Mouse (Mus musculus) mouse embryonic stem cell (cell line): Measurements from ENCODE around the gene Npat.

ENCODE experiments used
- in situ Hi-C, 2 experiments: fragments of 300-500 bp; cut with MboI; formaldehyde crosslinking; loops; 1 replicate in 1 of 2; 3 replicates in 1 of 2; pipeline ENCODE4 v1.14.3; 2019 to 2020; ENCODE audit warnings: low sequenced_read_pairs in 2 of 2, low pct_unique_long_range_greater_than_20kb in 1 of 2, mixed read lengths in 1 of 2; ENCODE audit not compliant: unreplicated experiment in 1 of 2

The Npat gene

DNA sequence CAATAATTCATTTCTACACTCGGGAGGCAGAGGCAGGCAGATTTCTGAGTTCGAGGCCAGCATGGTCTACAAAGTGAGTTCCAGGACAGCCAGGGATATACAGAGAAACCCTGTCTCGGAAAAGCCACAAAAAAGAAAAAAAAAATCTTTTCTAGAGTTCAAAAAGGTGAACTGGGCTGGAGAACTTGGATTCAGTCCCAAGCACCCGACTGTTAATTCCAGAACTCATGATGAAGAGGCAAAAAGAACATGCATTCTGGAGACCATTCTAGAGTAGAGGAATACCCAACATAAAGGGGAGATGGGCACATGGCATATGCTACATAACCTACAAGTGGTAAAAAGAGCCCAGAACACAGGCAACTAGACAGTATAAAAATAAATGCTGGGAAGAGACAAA is 71.0 kb downstream of the Npat start:
- in situ Hi-C loops = no loop called here

DNA sequence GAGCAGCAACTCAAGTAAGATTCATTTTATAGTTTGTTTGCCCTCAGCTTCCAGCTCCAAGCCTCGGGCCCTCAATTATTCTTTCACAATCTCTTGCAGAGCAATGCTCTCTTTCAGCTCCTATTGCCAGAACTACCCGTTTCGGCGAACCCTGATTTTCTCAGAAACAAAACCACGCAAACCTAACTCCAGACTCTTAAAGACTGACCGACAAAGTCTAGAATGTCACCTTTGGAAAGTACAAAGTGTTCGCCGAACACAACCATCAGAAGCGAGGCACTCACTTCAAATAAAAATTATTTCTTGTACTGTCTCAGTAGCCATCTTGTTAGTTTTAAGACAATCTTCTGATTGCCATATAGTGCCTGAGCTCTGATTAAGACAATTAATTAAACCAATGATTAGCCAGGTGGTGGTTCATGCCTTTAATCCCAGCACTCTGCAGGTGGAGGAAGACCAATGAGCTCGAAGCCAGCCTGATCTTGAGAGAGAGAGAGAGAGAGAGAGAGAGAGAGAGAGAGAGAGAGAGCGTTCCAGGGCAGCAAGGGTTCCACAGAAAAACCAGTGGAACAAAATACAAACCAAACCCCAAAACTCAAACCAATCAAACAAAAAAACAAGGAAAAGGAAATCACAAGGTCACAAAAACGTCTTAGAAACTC is 72.6 kb downstream of the Npat start:
- in situ Hi-C loops = no loop called here

DNA sequence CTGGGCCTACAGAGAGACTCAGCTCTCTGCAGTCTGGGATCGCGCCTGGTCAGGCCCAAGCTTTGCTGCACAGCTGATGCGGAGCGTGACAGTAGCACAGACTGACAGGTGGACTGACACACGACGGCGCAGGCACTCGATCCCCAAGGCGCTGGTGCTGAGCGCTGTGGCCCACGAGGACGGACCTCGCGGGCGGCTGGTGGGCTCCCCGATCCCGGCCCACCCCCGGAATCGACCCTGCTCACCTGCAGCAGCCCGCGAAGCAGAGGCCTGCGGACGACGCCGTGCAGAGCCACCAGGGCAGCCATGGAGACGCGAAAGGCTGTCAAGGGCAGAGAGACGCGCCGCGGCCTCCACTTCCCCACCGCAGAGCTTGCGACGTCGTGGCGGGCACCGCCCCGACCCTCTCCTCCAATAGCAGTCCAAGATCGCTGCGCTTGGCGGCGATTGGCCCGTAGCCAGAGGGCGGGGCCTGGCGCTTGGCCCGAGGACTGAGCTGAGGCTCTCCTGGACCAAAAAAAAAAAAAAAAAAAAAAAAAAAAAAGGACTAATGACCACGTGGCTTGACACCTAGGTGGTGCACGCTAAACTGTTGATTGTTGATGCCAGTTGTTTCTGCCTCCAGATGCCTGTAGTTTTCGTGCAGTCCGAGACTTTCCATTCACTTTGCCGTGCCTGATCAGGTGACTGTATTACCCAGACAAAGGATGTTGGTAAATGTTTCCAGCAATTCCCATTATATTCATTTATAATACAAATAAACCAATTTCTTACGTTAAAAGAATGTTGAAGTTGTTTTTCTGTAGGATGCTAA is 73.3 kb downstream of the Npat start, which contains the start of gene Acat1:
Gene Acat1, minus strand, starts transcription at position 415 of the 814 bp plus-strand sequence.
- in situ Hi-C loops = no loop called here

DNA sequence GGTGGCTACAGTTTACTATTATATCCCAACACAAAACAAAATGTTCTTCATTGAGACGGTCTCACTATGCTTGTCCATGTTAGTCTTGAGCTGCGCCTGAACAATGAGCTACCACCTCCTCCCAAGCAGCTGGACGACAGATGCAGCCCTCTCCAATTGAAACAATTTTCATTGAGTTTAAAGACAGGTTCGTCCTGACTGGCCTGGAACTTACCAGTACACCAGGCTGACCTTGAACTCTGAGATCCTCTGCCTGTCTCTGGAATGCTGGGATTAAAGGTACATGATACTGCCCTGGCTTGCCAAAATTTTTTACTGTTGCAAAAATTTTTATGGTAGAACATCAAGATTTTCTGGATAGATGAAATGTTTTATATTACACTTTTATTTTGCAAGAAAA is 77.4 kb downstream of the Npat start:
- in situ Hi-C loops = no loop called here

DNA sequence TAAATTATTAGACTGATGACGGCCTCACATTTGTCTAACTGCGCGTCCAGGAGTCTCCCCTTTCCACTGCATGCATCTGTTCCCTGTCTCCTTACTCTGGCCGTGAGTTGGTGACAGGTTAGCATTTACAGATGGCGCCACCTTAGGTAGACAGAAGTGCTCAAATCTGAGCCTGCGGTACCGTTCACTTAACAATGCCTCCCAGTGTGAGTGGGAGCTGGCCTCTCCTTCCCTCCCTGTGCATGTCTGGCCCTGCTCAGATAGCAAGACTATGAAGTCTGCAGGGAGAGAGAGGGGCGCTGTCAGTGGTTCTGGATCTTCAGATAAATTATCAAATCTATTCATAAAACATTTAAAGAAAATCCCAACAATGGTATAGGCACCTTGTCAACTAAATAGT is 78.4 kb downstream of the Npat start:
- in situ Hi-C loops = no loop called here
